Mouse (Mus musculus) embryonic facial prominence, embryonic 13.5 days (tissue): ENCODE data around the gene C1ql3. TPM values are rescaled to one million over a fixed set of nuclear protein-coding genes. Genes with fewer than 3 reads are reported as not detected.
A peak's percentile ranks its signal among the peaks of the same experiment; 100 is the strongest.

ENCODE experiments used
- ATAC-seq: fragments of 200-750 bp; cut with Nextera tagmentation; 2 replicates; pipeline ENCODE4 v1.8.0; 2017; ENCODE audit warnings: low read depth; ENCODE audit not compliant: insufficient number of reproducible peaks, insufficient read depth, low FRiP score, low TSS enrichment
- H3K27ac ChIP-seq: fragments of 300-500 bp; sonication (generic); 2 replicates; pipeline ENCODE4 v1.5.1; 2015; ENCODE audit warnings: moderate library complexity, mild to moderate bottlenecking, inconsistent platforms
- H3K27me3 ChIP-seq: fragments of 300-500 bp; sonication (generic); 2 replicates; pipeline ENCODE4 v1.6.1; 2015; ENCODE audit warnings: mild to moderate bottlenecking, inconsistent platforms
- H3K36me3 ChIP-seq: fragments of 300-500 bp; sonication (generic); 2 replicates; pipeline ENCODE4 v1.6.1; 2015; ENCODE audit warnings: mild to moderate bottlenecking, inconsistent platforms
- H3K4me1 ChIP-seq: fragments of 300-500 bp; sonication (generic); 2 replicates; pipeline ENCODE4 v1.6.1; 2015; ENCODE audit warnings: inconsistent platforms
- H3K4me2 ChIP-seq: fragments of 300-500 bp; sonication (generic); 2 replicates; pipeline ENCODE4 v1.6.1; 2015; ENCODE audit warnings: moderate library complexity, mild to moderate bottlenecking, inconsistent platforms
- H3K4me3 ChIP-seq: fragments of 300-500 bp; sonication (generic); 2 replicates; pipeline ENCODE4 v1.5.1; 2015; ENCODE audit warnings: mild to moderate bottlenecking, inconsistent platforms
- H3K9ac ChIP-seq: fragments of 300-500 bp; sonication (generic); 2 replicates; pipeline ENCODE4 v1.6.1; 2015; ENCODE audit warnings: mild to moderate bottlenecking, inconsistent platforms
- H3K9me3 ChIP-seq: fragments of 300-500 bp; sonication (generic); 2 replicates; pipeline ENCODE4 v1.6.1; 2016; ENCODE audit warnings: inconsistent platforms
- WGBS: fragments of 180-500 bp; shearing (Covaris S2); methylation state at CpG from one replicate; pipeline ENCODE4 v1.1.7; 2015; ENCODE audit warnings: mixed read lengths; 5-methylcytosine and 5-hydroxymethylcytosine counted together
- polyA plus RNA-seq: library from polyadenylated mRNA; unstranded; fragments of >200 nt; fragmentation: Nextera tagmentation; extraction: Ambion mirVana; gene quantifications from 2 replicates; pipeline ENCODE4 v1.2.1, GENCODE M21; 2015

C1ql3 gene
- polyA plus RNA-seq, 1 experiment from 2014 or later = 0.49 TPM

- Histone ChIP-seq H3K4me1 (peaks cover 21% of the 10 kb centered on the region), H3K27me3 (peaks cover 60% of the 10 kb centered on the region), H3K4me3 (peak overlapping the region; percentile 56), H3K9ac (0 out of 2 replicates have a peak overlapping the region, but pooled peaks have one; percentile 16), H3K4me2 (peak overlapping the region; percentile 99), H3K36me3 (no peaks in the 10 kb centered on the region), H3K27ac (no peak overlapping the region), H3K9me3 (no peaks in the 10 kb centered on the region)
- WGBS = 4% methylated on average over 18 of the region's 18 CpGs
- peak; percentile 44; the same call in 1 of the 2 replicates for ATAC-seq
These were observed 2.2 kb downstream of the C1ql3 start for GRCm38 (mm10) chr2:13009261-13009972.

DNA sequence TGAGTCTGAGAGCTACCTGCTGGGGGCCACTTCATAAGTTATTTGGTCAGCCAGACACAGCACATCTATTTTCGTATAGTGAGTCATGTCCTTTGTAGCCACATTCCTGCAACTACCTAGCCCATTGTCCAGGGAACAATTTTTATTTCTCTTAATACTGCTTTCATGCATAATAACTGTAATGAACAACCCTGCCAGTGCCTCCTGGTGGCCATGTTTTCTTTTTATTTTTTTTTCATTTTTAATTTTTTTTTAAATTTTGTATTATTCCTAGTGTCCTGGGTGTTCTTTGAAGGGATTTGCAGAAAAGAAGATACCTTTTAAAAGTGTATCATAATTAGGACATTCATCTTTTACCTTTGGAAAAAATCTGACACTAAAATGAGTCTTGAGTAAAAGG lies 3.2 kb downstream of the C1ql3 start:
- H3K27me3 ChIP-seq = peaks cover 52% of the 10 kb centered on the region
- no peak overlapping the region for H3K4me3 ChIP-seq
- ATAC-seq = no peak
- no peaks in the 10 kb centered on the region for H3K9me3 ChIP-seq
- no peaks in the 10 kb centered on the region for H3K36me3 ChIP-seq
- H3K4me2 ChIP-seq = no peak overlapping the region
- no peak overlapping the region for H3K9ac ChIP-seq
- H3K27ac ChIP-seq = no peak overlapping the region
- H3K4me1 ChIP-seq = peaks cover 21% of the 10 kb centered on the region
- 75% methylated on average over 1 of the region's 1 CpGs for WGBS

- no peak overlapping the region for H3K4me3 ChIP-seq
- H3K27me3 ChIP-seq = no peaks in the 10 kb centered on the region
- no peak overlapping the region for H3K4me2 ChIP-seq
- no peak overlapping the region for H3K27ac ChIP-seq
- no peak overlapping the region for H3K9ac ChIP-seq
- 81% methylated on average over 2 of the region's 2 CpGs for WGBS
- H3K9me3 ChIP-seq = no peaks in the 10 kb centered on the region
- no peak for ATAC-seq
- no peaks in the 10 kb centered on the region for H3K36me3 ChIP-seq
- H3K4me1 ChIP-seq = no peaks in the 10 kb centered on the region
These were observed 11.6 kb downstream of the C1ql3 start for GRCm38 (mm10) chr2:13000026-13000425.

DNA sequence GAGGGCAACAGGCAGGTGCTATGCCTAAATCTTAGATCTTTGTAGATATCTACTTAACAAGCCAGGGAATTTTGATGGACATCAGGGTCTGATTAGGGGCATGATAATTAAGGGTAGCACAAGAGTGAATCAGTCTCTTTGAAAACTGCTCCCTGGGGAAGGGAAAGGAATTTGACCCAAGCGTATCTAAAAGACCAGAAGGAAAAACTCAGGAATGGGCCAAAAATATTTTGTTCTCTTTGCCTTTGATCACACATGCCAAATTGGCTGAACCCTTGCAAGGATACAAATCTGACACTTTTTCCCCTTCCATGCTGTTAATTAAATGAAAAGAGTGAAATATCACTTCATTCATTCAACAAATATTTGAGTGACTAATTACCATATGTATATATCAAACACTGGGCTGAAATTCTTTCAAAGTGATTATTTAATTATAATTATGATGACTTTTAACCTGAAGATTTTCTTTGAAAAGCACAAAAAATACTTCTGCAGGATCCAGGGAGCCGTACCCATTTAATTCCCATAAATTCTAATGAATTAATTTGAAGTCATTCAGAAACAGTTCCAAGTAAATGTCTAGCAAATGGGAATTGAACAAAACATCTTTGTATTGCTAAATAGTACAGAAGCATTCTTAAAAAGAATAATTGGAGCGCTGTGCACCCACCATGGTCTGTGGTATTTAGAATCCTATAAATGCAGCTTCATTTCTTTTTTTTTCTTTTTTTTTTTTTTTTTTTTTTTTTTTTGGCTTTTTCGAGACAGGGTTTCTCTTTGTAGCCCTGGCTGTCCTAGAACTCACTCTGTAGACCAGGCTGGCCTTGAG lies 26.5 kb downstream of the C1ql3 start:
- H3K27me3 ChIP-seq = no peaks in the 10 kb centered on the region
- no peaks in the 10 kb centered on the region for H3K9me3 ChIP-seq
- no peaks in the 10 kb centered on the region for H3K4me1 ChIP-seq
- H3K27ac ChIP-seq = no peak overlapping the region
- H3K9ac ChIP-seq = no peak overlapping the region
- H3K4me3 ChIP-seq = no peak overlapping the region
- no peaks in the 10 kb centered on the region for H3K36me3 ChIP-seq
- no peak overlapping the region for H3K4me2 ChIP-seq
- no peak for ATAC-seq
- 60% methylated on average over 4 of the region's 4 CpGs for WGBS

DNA sequence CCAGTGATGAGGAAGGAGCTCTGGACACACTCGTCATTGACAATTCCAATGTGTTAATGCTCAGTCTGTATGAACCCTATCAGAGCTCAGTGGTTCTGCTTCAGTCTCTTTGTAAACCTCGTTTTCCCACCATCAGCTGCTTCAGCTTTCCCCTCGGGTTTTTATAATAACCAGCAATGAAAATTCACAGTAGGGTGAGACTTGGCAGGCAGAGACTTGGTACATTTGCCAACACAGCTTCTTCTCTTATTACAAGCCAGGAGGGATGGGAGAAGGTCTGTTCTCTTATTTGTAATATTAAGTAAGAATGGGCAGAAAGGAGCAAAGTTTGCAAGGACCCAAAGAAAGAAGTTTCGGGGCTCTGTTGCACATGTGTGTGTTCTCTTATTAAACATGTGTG lies 32.8 kb downstream of the C1ql3 start:
- Histone ChIP-seq H3K27me3 (no peaks in the 10 kb centered on the region), H3K27ac (no peak overlapping the region), H3K36me3 (no peaks in the 10 kb centered on the region), H3K4me1 (no peaks in the 10 kb centered on the region), H3K4me2 (no peak overlapping the region), H3K4me3 (no peak overlapping the region), H3K9ac (no peak overlapping the region), H3K9me3 (no peaks in the 10 kb centered on the region)
- WGBS = 71% methylated on average over 4 of the region's 4 CpGs
- no peak for ATAC-seq

DNA sequence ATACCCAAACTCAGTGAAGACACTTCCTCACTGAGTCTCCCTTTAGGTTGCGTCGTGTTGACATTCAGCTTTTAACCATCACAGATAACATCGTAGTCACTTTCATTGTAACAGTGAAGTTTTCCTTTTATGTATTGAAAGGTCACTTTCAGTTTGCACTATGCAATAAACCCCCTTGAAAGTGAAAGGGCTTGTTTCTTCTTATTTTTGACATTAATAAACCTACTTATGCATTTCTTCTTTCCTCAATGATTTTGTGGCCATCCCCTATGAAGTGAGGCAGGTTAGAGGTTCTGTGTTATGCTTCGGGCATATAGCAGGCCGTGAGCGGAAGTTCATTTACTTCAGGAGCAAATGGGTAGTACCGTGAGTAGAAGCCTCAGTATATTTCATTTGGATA lies 34.2 kb downstream of the C1ql3 start:
- no peak for ATAC-seq
- no peaks in the 10 kb centered on the region for H3K36me3 ChIP-seq
- 93% methylated on average over 7 of the region's 7 CpGs for WGBS

GRCm38 (mm10) chr2:12973752-12974151 lies 37.9 kb downstream of the C1ql3 start:
- no peak for ATAC-seq
- Histone ChIP-seq H3K36me3 (no peaks in the 10 kb centered on the region), H3K9ac (no peak overlapping the region), H3K4me2 (no peak overlapping the region), H3K4me1 (no peaks in the 10 kb centered on the region), H3K27me3 (no peaks in the 10 kb centered on the region), H3K9me3 (no peaks in the 10 kb centered on the region), H3K4me3 (no peak overlapping the region), H3K27ac (no peak overlapping the region)
- 78% methylated on average over 2 of the region's 2 CpGs for WGBS

More for the DNA sequence above, 34.2 kb downstream of the C1ql3 start:
- Histone ChIP-seq H3K4me1 (no peaks in the 10 kb centered on the region), H3K4me2 (no peak overlapping the region), H3K4me3 (no peak overlapping the region), H3K27ac (no peak overlapping the region), H3K27me3 (no peaks in the 10 kb centered on the region), H3K9ac (no peak overlapping the region), H3K9me3 (no peaks in the 10 kb centered on the region)

GRCm38 (mm10) chr2:12970049-12970724 lies 41.4 kb downstream of the C1ql3 start:
- no peak overlapping the region for H3K4me3 ChIP-seq
- WGBS = 76% methylated on average over 12 of the region's 12 CpGs
- H3K9me3 ChIP-seq = no peaks in the 10 kb centered on the region
- H3K4me1 ChIP-seq = no peaks in the 10 kb centered on the region
- no peak overlapping the region for H3K27ac ChIP-seq
- no peaks in the 10 kb centered on the region for H3K27me3 ChIP-seq
- H3K9ac ChIP-seq = no peak overlapping the region
- no peak overlapping the region for H3K4me2 ChIP-seq
- no peaks in the 10 kb centered on the region for H3K36me3 ChIP-seq
- ATAC-seq = no peak

DNA sequence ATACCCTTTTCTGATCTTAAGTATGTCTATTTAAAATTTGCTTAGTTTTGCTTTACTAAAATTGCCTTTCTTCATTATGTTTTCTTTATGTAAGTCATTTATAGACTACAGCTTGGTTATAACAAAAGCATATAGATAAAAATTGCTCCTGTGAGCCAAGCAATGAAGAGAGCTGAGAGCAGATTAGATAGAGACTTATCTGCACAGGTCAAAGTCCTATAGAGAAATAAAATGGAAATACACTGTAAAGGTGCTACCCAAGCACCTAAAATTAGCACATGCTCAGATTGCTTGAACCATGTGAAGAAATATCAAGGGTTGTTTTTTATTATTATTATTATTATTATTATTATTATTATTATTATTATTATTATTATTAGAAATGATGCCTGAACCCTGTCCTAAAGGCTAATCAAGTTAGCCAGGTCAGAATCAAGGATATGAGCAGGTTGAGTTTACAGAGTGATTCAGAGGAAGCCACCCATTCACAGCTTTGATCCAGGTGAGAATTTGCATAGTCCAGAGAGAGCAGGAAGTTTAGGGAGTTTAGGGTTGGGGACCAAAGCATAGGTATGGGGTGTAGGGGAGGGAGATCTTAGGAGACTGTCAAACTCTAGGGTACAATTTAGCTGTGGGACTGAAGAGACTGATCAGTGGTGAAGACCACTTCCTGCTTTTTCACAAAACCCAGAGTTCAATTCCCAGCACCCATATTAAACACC lies 54.7 kb downstream of the C1ql3 start:
- no peak overlapping the region for H3K9ac ChIP-seq
- no peaks in the 10 kb centered on the region for H3K4me1 ChIP-seq
- H3K27me3 ChIP-seq = no peaks in the 10 kb centered on the region
- no peak overlapping the region for H3K4me2 ChIP-seq
- no peaks in the 10 kb centered on the region for H3K36me3 ChIP-seq
- 0 out of 2 replicates have a peak, but pooled peaks cover 7% of the 10 kb centered on the region for H3K9me3 ChIP-seq
- ATAC-seq = no peak
- H3K27ac ChIP-seq = no peak overlapping the region
- no peak overlapping the region for H3K4me3 ChIP-seq
